Mouse (Mus musculus): ENCODE measurements at regions not wholly inside any gene's neighbourhood (a gene's known extent, or its start where the extent isn't known, plus 50 kb on each side); places are given as distances from the start of the nearest gene placed in this dataset.
"Not testable (repeated sequence)": the region's sequence is repeated elsewhere in the genome, so short reads cannot be mapped to it uniquely, and the experiment has no call there.

GRCm38 (mm10) chr6:13763636-13764035, 76.1 kb downstream of the Gpr85 start:
- intact Hi-C loops (cut with DNase I); DNase-seq: not testable (repeated sequence)

GRCm38 (mm10) chr6:13759431-13759830, 80.3 kb downstream of the Gpr85 start:
- no peak for DNase-seq
- intact Hi-C loops (cut with DNase I): loop anchor here (5.0 to 10.0 kb wide), 2 partner anchors 445 to 743 kb away; no protein-coding TSS in a partner anchor

GRCm38 (mm10) chr6:13758946-13759345, 80.8 kb downstream of the Gpr85 start:
- no peak for DNase-seq
- intact Hi-C loops (cut with DNase I): loop anchor here (5.0 to 10.0 kb wide), 2 partner anchors 446 to 743 kb away; no protein-coding TSS in a partner anchor

DNA sequence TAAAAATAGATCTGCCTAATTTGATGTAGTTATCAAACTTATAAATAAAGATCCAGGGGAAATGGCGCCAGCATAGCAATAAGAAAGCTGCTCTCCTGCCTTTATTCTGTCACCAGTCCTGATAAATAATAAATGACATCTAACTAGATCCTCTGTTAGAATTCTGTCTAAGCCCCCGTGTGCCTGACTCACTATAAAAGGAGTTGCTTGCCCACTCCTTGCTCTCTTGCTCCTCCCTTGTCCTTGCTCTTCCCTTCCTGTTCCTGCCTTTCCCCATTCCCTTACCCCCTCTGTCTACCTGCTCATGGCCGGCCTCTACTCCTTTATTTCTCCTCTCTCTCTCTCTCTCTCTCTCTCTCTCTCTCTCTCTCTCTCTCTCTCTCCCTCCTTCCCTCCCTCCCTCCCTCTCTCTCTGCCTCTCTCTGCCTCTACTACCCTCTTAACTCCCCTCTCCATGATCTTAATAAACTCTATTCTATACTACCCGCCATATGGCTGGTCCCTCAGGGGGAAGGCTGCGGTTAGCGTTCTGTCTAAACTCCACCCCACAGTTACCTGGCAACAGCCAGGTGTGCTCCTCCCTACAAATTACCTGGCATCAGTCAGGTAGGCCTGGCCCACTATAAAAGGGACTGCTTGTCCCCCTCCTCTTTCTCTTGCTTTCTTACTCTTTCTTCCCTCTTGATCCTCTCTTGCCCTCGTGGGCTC, 71.3 kb upstream of the Bmt2 start:
- DNase-seq: no peak
- intact Hi-C loops (cut with DNase I): no loop called here

DNA sequence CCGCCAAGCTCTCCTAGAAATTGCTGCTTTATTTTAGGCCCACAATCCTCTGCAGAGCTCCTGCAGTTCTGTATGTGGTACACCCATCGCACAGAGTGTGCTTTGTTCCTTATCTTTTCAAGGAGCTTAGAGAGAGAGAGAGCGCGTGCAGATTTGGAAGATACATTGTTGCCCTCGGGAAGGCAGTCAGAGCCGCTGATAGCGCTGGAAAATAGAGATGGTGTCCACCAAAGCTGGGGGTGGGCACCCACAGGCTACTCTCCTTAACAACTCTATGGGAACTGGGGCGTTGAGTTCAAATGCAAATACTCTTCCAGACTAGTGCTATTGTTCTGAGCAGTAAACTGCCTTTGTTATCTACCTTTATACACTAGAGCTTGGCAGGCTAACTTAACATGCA, 70.2 kb upstream of the Bmt2 start:
- intact Hi-C loops (cut with DNase I): no loop called here
- no peak for DNase-seq

DNA sequence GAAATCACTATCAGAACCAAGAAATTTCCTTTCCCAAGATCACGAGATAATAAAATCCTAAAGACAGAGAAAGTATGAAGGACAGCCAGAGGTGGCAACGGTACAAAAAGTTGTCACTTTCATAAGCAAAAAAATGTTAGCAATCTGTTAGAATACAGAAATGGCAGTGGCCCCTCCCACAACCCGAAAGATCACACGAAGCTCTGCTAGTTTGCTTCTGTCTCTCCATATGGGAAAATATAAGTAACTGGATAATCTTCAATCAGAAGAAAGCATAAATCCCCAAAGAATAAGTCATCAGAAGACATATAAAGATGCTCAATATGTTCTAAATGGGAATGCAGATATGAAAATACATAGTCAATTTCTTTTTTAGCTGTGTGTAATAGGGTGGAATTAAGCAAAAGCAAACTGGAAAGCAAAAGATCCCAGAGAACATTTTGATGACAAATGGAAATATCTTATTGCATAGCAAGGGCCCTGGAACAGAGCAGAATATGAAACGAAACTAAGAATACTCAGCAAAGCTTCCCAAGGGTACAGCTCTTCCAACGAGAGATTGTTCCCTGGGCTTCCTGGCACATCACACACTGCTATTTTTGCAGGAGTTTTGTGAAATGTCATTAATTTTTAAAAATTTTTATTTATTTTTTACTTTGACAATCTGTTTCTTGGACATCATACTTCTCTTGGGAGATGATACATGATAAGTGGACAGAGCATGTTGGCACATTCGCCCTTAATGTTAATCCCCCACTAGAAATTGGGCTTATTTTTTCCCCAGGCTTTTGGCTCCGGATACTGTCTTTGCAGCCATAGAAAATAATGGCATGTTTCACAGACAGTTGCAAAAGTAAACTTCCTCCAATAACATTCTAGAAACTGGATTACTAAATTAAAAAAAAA, 69.1 kb upstream of the Bmt2 start:
- peak in 1 of 2 experiments; percentile 5 for DNase-seq
- intact Hi-C loops (cut with DNase I): no loop called here

All from heart, postnatal 14 days (tissue).